Mouse (Mus musculus) urinary bladder, postnatal 4 days (tissue): ENCODE data around the gene Snapc1.
A peak's percentile ranks its signal among the peaks of the same experiment; 100 is the strongest.

Source experiments
- DNase-seq, 2 experiments: peaks; one replicate each; pipeline ENCODE4 v3.0.0; 2021 to 2022; ENCODE audit warnings: low spot score in 2 of 2

The Snapc1 gene

DNA sequence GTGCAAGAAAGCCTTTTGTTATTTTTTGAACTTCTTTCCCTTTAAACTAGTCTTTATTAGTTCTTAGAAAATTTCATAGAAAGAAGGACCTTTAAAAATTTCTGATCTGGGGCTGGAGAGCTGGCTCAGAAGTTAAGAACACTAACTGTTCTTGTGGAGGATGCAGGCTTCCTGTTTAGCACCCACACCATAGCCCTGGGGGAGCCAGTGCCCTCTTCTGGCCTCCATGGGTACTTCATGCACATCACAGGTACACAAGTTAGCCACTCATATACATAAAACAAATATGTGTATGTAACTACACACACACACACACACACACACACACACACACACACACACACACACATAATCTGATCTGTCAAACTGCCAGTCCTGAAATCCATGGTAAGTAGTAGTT, 25.3 kb downstream of the Snapc1 start:
- DNase-seq, result no peak

DNA sequence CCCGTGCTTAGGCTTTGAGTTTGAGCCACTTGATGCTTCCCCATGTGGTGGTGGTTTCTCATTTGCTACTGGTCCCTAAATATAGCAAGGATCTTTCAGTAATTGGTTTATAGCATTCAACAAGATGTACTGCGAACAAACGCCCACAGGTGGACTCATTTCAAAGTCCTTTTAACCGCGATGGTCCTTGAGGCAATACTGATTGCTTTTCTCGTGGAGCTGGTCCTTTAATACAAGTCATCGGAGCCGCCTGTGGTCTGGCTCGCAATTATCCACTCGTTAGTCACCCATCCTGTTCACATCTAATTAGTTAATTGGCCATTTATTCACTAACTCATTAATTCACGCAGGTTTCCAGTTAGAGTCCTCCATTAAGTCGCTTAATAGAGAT, 32.6 kb downstream of the Snapc1 start:
- no peak for DNase-seq

DNA sequence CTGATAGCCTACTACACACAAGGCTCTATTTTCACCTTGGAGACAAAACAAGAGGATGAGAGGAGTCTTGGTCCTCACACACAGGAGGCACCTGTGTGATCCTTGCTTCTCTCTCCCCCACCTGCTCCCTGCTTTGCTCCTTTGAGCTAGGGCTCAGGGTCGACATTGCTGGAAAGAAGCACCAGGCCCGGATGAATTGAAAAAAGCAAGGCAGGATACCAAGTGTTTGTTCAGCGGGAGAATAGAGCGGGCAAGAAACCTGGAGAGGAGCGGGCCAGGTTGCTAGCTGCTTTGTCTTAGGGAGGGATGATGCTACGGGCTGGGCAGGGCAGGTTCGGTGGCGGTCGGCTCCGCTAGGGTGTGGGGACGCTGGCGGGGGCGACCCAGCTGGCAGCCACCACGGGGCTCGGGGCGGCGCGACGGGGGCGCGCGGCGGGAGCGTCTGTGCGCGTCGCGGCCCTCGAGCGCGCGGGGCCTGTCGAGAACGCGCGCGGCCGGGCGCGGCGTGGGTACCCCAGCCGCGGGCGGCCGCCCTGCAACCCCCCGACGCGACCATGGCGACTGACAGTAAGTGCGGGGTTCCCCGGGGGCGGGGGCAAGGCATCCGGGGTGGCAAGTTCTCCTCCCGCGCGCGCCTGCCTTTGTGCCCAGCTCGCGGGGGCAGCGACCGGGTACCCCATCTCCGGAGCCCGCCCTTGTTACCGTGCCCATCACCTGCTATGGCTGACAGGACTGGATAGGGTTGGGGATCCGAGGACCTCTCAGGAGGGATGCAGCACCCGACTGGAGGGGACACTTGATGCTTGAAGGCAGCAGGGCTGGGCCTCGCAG, 33.2 kb downstream of the Snapc1 start, which contains the start of gene Syt16:
Gene Syt16, plus strand, starts transcription at position 365 of the 831 bp plus-strand sequence.
- DNase-seq, result no peak

DNA sequence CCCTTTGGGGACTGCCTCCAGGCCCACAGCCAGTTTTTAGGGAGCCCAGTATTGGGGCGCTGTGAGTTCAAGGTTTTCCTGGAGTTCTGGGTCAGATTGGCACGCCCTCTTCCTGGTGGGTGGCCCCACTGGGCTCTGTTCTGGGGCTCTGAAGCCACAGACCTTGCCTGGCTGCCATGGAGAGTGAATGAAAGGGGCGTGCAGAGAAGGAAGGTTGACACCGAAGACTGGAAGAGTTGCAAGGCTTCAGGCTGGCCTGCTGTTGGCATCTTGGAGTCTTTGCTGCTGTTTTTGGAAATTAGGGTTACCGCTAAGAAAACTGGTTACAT, 33.8 kb downstream of the Snapc1 start:
- no peak for DNase-seq

DNA sequence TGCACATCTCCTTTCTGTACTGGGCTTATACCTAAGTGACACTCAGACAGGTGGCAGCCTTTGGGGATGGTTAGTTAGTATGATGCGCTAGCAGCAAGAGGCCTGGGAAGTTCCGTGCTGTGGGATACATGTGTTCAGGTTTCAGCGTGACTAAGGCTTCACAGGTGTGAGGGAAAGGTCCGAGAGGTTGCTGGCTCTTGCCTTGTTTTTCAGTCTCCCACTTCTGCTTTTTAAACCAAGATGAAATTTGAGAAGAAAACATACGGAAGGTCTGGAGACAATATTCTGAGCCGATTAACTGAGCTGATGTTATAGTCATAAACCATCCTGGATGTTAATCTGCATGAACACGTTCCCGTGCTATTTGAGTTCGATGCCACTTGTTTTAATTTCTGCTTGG, 38.2 kb downstream of the Snapc1 start:
- no peak for DNase-seq

DNA sequence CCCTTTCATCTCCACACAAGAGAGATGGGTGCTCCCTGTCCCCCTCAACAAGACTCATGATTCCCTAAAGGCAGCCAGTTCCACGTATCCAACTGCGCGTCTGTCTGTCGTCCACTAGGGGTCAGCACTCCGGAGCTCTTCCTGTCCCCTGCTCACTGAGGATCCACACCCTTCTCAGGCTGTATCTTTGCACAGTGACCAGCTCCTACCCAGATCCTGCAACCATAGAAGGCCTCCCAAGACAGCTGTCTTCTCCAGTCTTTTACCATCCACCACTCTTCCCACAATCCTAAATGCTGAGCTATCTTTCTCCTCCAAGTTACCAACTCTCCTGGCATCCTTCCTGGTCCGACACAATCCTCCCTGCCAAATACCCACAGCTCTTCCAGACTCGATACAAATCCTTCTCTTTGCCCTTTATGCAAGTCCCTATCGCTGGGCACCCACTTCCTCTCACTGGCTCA, 45.2 kb downstream of the Snapc1 start:
- peak in 1 of 2 experiments; percentile 60 for DNase-seq

DNA sequence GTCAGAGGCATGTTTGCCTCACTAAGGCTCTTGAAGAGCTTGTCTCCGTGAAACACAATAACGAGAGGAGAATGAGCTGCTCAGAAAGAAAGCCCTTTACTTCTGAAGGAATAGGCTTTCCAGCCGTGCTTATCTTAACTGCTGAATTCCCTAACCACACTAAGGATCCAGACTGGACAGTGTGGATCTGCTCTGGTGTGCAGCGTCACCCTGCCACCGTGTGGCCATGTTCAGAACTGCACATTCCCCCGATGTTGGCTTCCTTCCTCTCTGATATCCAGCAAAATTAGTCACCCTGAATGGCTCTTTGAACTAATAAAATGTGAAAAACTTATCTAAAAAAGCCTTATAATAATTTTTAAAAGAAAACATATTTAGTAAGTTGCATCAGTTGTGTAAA, 49.5 kb downstream of the Snapc1 start:
- DNase-seq, result peak; percentile 71 to 86

DNA sequence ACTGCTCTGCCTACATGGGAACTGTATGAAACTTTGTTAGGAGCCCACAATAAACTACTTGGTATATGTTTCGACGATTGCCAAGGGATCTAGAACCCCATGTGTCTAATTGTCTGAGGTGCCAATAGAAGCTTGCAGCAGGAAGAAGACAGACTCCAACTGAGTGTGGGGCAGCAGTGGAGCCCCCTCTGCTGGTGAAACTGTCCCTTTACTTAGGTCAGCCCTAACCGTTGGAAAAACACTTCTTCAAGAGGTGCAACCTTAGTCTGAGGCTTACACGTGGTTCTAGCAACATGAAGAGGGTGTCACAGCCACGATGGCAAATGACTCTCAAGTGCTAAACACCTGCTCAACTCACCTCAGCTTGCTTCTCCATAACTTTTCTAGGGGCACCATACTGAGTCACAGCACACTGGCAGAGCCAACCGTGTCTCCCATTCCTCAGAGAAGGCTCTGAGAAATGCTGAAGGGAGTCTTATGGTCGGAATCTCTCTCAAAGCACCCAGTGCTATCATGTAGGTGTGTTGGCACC, 50.5 kb downstream of the Snapc1 start:
- peak in 1 of 2 experiments; percentile 57 for DNase-seq

DNA sequence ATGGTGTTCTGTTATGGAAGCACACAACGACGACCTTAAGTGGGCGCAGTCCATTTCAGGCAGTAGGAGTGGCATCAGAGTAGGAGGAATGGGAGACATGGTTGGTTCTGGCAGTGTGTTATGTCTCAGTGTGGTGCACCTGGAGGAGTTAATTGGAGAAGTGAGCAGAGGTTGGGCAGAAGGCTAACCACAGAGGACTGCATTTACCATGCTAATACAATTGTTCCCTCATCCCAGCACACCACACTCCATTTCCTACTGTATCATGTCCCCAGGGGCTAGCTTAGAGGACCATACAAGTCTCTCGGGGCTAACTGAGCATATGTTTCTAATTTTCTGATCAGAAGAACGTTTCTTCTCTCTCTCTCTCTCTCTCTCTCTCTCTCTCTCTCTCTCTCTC, 51.2 kb downstream of the Snapc1 start:
- peak in 1 of 2 experiments; percentile 14 for DNase-seq

DNA sequence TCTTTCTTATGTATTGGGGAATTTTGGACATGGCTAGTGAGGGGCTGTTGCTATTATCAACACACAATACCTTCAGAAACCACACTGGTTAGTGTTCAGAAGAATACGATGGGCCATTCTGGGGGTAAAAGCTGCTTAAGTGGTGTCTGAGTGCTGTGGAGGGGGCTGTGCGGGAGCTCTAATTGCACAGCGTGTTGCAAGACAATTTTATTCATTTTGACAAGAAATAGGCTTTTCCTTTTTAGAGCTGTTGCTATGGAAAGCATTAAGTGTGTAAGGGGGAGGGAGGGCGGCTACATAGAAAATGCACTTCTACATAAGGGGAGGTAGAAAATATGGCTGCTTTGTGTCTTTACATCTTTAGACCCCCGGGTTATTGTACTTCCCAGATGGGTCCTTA, 59.0 kb downstream of the Snapc1 start:
- no peak for DNase-seq

DNA sequence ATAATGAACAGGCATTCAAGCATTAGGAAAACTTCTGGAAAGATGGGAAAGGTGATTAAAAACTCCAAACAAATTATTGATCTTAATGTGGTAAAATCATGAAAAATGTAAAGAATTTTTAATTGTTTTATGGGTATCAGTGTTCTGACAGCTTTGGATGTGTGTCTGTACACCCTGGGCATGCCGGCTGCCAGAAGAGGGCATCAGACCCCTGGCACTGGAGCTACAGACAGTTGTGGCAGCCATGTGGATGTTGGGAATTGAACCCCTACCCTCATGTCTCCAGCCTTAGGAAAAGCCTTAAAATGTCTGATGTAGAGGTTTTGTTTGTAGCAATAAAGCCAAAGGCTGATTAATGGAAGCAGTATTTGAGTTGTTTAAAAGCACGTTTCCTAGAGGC, 60.6 kb downstream of the Snapc1 start:
- no peak for DNase-seq
